Mouse (Mus musculus) thymus, postnatal 14 days (tissue): ENCODE results near the gene Erbb4.

Experiments used
- DNase-seq: peaks from one replicate; pipeline ENCODE4 v3.0.0; 2021

Gene Erbb4

DNA sequence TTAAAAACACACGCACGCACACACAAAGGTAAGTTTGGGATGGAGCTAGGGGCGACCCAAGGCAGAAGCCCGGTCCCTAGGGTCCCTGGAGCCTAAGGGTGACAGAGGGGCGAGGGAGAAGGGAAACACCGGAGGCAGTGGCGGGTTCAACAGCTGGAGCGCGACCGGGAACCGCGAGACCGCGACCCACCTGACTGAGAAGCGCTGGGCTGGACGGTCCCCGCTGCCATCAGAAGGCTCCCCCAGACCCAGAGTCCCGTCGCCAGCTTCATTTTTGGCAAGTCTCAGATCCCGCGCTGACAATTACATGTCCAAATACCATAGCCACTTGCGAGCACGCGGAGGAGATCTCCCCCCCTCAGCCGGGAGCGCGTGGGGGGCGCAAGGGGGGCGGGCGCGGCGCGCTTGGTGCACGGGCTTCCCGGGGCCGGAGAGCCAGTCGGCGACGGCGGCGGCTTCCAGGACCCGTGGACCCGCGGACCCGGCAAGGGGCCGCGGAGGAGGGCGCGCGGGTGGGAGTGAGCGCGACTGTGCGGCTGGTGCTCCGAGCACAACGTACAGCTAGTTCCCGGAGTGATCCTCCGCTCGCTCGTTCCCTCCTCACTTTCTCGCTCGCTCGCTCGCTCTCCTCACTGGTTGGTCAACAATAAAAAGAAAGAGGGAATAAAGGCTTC is at the start of gene Erbb4:
Erbb4 (minus strand) TSS at position 575 of the 674 bp plus-strand sequence.
- no peak for DNase-seq

DNA sequence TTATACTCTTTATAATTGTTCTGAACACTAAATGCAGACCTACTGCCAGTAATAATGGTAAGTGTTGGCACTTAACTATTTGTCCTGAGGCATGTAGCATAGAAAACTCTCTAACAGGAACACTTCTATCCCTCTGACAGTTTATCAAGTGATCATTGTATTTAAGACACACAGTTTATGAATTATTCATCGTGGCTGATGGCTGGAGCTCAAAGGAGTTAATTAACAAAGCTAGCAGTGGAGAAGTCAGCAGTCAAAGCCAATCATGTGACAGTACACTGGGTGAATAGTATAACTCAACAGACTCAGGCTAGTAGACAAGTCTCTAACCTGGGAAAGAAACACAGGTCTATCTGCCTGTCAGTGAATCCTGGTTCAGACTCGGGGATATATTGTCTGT is 49.5 kb upstream of the Erbb4 start:
- no peak for DNase-seq

DNA sequence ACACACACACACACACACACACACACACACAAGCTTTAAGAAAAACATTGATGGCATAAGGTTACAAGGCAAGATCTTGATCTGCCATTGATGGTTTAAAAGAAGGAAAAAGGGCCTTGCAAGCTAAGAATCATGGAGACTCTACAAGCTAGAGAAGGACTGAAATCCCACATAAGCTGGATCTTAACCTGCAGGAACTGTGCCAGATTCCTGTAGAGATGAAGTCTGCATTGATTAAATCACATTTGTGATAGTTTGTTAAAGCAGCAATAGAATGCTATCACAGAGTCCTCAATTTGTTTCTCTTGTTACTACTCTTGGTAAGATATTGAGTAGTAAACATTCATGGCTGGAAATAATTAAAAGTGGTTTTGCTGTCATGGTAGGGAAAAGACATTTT is 33.5 kb upstream of the Erbb4 start:
- no peak for DNase-seq

DNA sequence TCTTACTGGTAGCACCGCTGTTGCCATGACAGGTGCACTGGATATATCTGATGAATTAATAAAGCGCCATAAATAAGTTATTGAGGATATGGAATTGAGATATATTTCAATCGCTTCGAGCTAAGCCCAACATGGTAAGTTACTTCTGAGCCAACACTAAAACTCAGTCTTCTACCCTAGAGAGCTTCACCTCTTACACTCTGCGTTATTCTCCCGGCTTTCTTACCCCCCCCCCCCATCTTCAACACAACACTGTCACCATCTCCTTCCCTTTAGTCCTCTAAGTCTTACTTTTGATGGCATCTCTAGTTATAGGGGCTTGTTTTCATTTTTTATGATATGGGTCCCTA is 31.6 kb upstream of the Erbb4 start:
- DNase-seq, result no peak

DNA sequence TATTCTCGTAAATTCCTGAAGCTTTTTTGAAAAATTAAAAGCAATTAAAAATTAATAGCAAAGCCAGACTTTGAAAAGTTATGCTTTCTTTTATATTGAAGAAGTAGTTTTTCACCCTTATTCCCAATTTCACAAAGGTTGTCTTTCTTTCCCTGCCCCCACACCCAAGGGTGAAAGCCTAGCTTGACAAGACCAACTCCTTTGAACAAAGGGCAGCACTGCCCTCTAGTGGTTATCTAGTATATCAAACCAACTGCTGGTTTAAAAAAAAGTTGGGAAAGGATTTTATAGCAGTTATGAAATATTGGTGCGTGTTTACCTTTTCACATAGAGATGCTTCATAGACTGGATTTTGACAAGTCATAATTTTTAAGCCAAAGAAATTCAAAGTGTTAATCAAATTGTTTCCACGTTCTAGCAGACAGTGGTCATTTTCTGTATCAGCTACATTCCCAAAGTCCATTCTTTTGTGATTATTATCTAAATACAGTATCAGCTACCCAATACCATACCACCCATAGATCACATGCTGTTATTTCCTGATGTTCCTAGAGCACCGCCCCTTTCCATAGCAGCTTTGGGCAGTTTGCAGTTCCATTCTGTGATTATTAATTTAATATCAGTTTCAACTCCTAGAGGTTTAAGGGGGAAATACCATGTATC is 31.1 kb upstream of the Erbb4 start:
- DNase-seq, result peak; percentile 34

DNA sequence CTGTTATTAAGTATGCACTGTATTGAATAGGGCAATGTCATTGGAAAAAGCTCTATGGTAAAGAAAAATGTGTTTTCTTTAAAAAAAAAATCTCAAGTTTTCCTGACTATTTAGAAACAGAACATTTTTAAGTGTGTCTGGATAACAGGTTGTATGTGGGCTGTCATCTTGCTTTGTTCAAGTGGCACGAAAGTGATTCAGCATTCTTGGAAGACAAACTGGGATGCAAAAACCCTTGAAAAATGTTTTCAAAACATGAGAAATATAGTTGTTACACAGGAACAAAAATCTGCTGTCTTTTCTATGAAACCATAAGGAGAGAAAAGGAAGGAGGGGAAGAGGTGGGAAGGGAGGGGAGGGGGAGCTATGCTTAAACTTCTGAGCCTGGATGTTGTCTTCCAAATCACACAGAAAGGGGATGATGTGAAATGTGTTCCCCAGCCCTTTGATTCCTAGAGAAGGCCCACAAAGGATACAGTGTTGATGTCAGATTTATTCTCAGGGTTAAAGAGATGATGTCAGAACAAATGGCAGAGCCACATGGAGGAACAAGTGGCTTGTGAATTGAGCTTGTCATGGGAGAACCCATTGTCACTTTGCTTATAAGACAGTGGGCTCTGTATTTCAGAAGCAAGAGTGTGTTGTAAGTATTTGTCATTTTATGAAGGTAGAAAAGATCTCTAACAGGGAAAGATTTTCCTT is 16.4 kb upstream of the Erbb4 start:
- no peak for DNase-seq

DNA sequence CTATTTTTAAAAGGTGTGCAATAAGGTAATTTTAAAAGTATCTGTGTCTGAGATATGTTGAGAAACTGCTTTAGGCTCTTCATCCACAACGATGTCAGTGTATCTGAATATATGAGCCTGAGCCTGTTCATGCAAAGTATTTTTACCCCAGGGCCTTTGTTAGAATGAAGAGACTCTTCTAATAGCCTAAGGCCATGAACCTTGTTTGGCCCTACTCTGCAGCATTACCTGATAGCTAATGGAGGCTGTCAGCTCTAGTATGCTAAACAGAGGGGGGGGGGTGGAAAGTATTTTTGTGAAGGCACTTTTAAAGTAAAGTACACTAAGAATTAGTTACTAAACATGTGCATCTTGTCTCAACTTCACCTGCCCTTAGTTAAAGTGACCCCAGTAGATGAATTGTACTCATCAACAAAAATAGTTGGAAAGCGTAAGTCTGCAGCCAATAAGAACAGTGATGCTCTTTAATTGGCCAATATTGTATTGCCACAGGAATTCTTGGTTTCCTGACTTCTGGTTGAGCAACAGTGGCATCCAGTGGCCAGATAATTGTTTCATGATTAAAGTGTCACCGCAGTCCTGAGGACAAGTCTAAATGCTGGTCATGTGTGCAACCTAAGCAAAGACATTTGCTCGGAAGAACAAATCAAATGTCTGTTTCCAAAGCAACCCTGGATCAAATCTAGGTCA is 10.5 kb upstream of the Erbb4 start:
- no peak for DNase-seq

DNA sequence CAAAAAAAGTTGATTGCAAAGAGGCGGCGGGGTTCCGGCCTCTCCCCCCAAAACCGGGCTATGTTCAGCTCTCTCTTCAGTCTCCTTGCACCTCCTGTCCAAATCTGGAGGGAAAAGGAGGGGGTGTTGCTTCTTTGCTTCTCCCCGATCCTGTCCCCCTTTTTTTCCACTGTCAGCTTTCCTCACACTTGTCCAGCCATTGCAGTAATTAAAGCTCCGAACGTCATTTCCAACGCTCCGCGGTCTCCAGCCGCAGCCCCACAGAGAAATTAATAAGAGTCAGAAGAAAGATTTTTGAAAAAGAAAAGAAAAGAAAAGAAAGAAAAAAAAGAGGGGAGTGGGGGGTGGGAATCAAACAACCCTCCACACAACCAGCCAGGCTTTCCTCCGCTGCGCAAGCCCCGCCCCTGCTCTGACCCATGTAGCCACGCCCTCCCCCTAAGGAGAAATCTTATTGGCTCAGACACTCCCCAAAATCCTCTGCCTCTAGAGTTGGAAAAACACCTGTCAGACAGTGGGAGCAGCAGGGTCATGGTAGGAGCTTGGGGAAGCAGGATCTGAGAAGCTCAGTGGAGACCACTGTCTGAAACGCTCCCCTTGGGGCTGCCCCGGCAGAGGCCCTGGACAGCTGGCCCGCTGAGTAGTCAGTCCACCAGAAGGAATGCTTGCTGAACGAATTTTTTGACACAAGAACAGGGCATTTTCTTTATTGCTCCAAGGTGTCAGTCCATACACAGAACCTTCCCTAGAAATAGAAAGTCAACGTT is 483 bp upstream of the Erbb4 start:
- no peak for DNase-seq

DNA sequence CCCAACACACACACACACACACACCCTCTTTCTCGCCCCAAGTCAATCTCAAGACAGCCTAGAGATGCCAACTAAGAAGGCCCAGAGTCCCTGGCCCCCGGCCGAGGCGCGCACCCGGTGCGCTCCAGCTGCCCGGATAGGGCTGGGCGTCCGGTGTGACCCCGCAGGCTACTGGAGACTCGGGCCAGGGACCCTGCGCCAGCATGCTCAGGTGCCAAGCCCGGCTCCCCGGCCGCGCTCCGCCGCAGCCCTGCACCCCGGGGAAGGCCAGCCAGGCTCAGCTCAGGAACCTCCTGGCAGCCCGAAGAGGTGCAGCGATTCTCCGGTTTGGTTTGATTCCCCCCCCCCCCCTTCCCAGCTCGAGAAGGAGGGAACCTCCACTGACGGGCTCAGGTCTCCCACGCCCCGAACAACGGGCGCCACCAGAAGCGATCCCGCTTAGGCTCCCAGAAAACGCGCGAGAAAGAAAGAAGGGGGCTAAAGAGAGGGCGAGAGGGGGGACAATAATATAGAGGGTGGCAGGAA is 860 bp downstream of the Erbb4 start:
- DNase-seq, result no peak

DNA sequence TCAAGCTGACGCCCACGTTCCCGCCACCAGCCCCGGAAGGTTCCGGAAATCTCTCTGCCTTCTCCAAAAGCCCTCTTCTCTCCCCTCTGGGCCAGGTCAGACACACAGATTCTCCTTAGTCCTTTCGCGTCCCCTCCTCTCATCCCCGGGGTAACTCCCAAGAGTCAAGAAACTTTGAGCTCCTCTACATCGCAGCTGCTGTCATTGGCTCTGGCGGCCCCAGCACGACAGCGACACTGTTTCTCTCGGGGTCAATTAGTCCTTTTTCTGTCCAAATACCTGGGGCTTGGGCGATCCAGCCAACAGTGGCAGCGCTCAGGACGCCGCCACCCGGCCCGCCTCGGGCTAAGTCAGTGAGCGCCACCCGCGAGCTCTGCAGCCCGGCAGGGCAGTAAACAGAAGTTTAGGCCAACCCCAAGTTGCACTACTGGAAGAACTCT is 1.5 kb downstream of the Erbb4 start:
- no peak for DNase-seq

DNA sequence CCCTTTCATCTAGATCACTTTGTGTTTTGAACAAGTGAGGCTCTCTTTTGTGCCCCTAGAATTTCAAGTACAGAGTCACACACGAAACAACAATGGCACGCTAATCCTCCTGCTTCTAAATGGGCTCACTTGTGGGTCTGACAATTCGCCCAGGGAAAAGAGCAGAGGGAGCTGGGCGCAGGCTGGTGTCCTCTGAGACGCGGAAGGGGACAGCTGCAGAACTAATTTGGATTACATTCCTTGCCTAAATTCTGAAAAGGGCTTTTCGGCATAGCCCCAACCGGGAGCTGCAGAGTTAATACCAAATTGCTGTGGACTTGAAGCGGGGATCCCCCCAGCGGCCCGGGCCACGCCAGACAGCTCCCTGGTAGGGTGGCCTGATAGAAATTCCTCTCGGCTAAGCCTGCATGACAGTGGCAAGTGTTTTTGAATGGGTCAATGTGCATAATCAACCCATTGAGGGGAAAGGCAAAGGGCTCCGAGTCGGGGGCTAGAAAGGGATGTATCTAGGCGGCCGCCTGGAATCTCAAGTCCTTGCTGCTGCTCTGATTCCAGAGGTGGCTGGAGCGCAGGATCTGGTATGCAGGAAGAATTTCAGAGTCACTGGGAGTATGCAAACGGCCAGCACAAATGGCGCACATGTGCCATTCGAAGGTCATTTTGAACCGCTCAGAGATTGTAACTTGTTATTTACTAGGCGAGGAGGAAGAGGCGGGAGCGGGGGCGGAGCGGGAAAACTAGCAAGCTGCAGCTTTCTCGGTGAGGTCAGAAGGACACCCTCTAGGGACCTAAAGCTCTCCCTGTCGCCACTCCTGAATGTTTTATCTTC is 2.2 kb downstream of the Erbb4 start:
- no peak for DNase-seq

DNA sequence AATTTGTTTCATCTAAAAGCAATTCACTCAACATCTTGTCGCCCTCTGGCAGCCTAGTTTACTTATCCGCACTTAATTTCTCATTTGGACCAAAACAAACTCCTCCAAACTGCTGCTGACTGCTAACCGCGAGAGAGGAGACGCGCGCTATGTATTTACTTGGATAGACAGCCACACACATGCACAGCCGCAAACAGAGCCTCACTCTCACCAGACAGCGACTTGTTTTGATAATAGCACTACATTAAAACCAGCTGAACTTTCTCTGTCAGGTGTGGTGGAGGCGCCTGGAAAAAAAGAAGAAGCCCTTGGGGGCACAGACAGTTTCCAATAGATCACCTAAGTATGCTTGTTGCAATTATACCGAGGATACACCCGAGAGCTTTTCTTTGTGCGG is 2.8 kb downstream of the Erbb4 start:
- DNase-seq, result no peak

DNA sequence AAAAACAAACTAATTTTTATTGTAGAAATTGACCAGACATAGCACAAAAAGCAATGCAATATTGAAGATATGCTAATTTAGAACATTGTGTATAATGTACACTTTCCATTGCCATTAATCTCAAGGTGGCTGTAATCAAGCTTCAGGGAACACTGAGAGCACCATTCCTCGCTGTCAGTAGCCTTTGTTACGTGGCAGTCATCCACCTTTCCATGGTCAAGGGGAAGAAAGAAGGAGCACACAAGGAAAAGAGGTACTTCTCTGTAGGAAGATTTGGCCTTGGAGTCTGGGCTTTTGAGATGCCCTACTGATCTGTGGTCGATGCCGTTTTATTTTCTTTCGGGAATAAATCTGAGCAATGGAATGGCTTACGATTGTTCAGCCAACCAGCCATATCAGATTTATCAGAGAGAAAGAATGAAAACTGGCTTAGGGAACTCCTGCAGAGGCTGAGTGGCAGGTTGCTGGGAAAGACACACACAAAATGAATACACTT is 4.6 kb downstream of the Erbb4 start:
- no peak for DNase-seq

DNA sequence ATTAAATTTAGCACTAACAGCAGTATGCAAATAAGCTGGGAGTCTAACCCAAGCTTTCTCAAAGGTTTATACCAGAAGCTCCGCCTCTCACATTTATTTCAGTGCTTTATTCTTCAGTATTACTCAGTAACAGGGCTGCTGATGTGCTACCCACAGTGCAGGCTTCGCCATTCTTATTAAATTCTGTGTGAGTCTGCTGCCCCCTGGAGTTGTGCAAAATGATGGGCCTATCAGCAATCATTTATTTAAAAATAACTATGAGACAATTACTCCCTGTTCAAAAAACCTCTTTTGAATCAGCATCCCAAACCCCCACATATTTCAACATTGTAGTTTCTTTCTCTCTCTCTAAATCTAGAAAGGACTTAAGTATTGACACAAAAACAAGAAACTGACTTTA is 6.2 kb downstream of the Erbb4 start:
- no peak for DNase-seq

DNA sequence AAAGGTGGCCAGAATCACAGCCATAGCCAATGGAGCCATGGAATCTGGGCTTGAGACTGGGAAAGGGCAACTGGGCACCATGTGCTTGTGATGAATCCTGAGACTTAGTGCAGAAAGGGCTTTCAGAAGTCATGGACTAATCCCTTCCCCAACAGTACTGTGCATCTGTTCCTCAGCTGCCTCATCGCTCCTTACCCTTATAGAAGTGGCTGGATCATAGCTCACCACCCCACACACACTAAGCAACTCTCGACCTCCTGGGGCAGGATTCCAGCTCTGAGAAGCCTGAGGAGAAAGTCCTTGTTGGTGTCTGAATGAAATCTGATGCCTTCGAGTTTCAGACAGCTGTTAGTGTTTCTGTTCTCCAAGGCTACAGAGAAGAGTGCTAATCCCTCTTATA is 14.8 kb downstream of the Erbb4 start:
- no peak for DNase-seq

DNA sequence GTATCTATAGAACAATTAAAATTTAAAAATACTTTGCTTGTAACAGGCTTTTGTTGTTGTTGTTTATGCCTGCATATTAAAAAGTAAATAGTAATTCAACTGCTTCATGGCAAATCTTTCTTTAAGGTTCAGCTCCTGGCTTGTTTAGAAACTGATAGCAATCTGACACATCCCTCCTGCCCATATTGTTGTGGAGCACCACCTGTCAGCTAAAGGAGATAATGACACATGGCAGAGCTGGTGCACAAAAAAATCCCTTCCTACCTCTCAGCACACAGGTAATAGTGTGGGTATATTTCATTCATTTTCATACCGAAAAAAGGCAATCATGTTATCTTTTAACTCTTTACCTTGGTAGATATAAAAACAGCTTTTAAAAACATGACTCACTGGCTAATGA is 18.5 kb downstream of the Erbb4 start:
- DNase-seq, result no peak

DNA sequence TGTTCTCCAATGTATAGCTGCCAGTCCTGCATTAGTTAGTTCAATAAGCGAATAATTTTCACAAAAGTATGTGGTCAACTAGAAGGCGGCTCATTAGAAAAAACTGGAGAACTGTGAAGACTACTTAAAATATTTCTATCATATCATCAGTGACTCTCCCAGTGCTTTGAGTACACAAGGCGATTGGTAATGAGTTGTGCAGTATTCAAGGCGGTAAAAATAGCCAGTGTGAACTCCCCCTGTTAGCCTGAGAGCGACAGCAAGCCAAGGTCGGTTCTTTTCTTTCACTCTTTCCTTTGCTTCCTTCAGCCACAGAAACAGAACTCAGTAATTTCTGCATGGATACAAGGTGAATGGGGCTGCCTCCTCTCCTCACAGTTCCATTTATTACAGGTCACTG is 22.1 kb downstream of the Erbb4 start:
- DNase-seq, result no peak

DNA sequence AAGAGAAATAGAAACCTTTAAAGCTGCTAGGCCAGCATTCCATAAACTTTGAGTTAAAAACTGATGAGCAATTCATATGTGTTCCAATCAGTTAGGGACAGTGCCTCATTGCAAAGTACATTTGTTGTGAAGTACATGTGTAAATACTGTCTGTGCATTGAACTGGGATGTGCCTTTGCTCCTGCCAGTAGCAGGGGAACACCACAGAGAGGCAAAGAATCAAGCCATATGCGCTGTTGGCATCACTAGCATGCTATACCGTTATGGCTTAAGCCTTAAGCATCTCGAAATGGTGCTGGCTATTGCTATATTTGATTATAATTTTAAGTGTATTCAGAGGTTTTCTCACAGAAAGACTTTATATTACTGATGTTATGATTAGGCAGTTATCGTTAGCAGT is 58.9 kb downstream of the Erbb4 start:
- no peak for DNase-seq

DNA sequence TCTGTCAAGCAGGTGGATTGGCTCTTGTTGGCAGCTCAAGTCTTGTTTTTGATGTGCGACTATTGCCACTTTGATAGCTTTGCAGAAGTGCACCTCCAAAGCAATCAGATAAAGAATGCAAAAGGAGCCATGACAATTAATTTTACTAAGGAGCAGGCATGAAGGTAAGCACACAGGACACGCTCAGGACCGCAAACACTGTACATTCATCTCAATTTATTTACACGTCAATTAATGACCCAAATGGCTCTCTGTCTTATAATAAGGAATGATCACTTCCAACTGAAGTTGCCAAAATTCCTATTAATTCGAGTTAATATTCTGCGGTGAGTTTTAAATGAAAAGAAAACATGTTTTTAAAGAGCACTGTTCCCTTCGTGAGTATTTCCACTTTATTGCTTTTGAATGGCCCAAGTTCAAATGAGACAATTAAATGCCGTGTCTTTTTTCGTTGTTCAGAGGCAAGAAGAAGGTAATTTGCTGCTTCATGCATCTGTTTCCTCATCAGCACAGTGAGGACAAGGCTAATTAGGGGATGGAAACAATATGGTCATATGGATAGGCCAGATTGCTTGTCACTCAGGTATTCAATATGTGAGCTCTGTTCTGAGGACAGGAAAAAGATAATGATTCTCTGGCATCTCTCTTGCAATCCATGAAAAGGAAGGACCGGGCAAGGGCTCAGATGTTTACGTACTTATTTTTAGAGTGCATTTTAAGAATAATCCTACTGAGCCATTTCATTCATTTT is 61.5 kb downstream of the Erbb4 start:
- DNase-seq, result no peak

DNA sequence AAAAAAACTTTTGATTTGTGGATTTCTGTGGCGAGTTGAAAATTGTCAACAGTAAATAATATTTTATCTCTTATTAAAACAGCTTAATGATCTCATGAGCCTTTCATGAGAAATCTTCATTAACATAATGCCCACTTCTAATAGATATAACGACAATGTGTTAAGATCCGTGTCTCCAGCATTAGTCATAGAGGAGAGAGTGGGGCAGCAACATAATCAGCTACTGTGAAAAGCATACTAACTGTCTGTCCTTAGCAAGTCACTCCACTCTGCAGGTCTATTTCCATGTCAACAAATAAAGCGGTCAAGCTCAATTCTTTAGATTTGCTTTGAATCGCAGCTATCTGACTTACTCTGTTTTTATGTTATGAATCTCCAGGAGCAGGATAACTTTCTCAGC is 80.0 kb downstream of the Erbb4 start:
- no peak for DNase-seq

DNA sequence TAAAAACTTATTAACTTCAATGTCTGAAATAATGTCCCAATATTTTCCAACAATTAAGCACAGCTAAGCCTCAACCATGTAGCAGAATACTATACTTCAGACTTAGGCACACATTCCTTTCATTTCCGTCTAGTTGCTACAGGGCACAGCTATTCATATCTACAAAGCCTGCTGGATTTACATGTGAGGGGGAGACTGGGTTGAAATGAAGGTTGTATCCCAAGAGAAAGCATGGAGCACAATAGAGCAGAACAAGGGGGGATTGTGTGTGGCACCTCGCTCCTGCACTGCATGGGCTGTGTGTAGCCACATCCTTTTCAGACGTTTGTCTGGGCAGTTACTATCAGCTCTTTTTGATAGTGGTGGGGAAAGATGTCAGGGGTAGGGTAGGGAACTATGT is 83.0 kb downstream of the Erbb4 start:
- no peak for DNase-seq
